Mouse (Mus musculus): Measurements from ENCODE around the gene Nat8f4.
"Not testable (repeated sequence)": the region's sequence is repeated elsewhere in the genome, so short reads cannot be mapped to it uniquely, and the experiment has no call there.

The Nat8f4 gene

DNA sequence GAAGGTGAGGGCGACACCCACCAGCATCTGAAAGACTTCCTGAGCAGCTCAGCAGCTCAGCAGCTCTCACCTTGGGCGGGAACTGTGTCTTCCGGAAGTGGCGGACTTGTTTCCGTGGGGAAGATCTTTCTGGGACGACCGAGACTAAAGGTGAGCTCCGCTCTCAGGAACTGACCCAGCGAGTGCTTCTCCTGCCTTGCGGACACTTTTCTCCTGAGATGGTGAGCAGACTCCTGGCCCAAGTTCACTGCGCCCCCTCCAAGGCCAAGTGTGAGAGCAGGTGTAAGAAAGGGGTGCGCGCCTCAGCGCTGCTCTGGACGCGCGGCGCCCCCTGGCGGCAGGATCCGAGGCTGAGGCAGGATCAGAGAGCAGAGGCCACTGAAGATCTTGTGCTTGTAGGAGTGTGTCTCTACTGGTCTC is at the start of gene Nat8f4:
TSS of gene Nat8f4 (minus strand) at position 243 of the 420 bp plus-strand sequence.
- DNase-seq (ENCODE audit: low spot score): not testable (repeated sequence)

DNA sequence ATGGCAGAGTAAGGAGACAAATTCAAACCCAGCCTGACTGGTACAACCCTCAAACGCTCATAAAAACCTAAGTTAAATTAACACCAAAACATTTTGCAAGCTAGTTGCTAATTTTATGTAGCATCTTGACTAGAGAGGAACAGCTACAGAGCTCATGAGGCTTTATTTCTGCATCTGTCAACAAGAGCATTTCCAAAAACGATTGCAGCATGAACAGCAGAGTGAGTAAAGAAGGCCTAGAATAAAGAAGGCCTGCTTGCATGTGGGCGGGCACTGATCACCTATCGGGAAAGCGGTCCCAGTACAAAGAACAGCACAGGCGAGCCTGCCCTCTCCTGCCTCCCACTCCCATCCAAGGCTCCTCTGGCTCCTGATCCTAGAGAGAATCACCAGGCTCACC is 43.9 kb upstream of the Nat8f4 start:
- no peak for DNase-seq (ENCODE audit: low spot score)

DNA sequence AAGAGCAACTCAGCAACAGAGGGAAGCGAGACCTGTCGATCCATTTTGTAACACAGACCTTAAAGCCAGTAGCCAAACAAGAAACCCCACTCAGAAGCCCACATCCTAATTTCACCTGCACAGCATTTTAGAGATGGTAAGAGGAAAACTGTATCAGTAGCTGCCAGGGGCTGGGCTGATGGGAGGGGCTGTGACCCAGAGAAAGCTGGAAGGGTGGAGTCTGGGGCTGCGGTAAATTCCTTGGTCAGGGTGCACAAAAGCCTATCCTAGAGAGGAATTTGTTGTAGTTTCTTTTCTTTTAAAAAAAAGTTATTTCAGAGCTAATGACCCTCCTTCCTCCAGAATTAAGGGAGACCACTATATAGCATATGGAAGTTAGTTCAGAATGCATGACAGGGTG is 37.8 kb upstream of the Nat8f4 start:
- DNase-seq (ENCODE audit: low spot score): no peak

DNA sequence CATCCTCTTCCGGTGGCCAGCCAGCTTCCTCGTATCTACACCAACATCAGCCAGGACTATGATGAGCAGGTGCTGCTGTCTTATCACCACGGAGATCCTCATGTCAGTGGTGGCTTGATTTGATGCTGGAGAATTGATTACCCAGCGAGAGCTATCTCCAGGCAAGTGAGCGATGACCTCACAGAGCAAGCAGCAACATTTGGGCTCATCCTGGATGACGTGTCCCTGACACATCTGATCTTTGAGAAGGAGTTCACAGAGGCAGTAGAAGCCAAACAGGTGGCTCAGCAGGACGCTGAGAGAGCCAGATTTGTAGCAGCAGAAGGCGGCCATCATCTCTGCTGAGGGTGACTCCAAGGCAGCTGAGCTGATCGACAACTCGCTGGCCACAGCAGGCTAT is 34.0 kb upstream of the Nat8f4 start:
- no peak for DNase-seq (ENCODE audit: low spot score)

DNA sequence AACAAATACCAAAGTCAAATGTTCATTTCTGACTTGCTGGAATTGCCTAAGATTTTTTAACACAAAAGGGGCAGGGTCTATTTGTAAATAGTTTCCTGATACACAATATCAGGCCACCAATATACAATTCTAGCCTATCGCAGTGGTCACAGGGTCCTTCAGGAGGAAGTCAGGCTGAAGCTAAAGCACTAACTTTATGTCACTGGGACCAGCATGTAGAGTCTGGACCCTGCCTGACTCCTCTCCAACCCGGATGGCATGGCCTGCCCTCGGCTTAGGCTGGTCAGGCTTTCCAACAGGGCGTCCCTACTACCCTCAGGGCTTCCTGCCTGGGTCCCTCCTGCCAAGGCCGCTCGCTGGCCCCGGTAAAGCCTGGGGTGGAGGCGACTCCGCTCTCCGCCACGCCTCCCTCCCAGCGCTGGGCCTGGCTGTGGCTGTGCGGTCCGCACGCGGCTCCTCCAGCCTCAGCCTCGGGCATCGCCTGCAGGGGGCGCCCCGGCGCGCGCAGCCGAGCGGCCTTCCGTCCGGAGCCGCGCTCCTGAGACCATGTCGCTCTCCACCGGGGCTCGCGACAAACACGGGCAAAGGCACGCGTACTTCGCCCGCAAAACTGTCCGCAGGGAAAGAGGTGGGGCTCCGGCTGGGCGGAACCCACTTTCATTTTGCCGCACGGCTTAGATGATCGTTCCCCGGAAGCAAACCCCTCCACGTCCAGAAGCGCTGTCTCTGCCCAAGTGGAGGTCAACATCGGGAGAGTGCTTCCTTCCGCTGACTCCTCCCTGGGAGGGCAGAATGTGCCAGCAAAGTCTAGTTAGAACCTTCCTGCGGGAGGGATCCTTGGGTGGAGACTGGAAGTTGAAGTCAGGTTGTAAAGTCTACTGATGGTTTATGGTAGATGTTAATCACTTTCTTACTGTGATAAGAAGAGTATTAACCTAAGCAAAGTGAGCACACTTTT is 32.1 kb upstream of the Nat8f4 start:
- peak; percentile 92 for DNase-seq (ENCODE audit: low spot score)

DNA sequence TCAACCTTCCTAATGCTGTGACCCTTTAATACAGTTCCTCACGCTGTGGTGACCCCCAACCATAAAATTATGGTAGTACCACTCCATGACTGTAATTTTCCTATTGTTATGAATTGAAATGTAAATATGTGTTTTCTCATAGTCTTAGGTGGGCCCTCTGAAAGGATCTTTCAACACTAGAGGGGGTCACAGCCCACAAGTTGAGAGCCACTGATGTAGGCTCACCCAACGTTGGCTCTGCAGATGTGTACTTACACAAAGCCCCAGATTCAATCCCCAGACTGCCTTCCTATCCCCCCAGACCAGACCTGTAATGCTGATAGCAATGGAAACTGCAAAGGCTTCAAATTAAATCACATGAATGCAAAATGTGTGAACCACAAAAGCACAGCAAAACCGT is 31.0 kb upstream of the Nat8f4 start:
- no peak for DNase-seq (ENCODE audit: low spot score)

DNA sequence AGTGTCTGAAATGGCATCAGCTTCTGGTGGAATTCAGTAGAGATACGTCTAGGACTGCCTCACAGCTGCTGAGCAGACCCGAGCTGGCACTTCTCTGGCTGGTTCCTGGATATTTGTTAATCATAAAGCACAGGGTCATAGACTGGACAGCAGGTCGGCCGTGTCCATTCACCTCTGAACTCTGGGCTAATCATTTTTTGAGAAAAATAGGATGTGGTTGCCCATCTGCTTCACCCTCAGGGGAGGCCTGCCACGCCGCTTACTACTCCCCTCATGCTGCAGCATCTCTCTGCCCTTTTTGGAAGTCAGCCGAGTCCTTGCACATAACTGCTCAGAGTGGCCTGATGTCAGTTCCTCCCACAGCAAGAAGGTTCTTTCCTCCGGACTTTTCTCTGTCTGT is 29.4 kb upstream of the Nat8f4 start:
- DNase-seq (ENCODE audit: low spot score): no peak

DNA sequence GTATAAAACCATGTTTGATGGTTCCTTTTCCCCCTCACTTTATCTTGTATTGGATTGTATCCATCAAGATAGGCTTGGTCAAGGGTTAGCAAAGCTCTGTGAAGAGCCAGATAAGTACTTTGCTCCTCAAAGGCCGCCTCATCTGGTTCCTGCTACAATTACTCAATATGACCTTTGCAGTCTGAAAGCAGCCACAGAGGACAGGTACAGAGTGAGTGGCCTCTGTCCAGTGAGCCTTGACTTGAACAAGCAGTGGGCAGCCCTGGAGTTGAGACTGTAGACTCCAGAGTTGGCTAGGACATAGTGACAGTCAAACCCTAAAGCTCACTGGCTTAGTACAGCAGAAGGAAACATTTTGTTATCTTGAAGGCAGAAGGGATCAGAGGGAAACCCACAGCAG is 24.6 kb upstream of the Nat8f4 start:
- DNase-seq (ENCODE audit: low spot score): no peak

DNA sequence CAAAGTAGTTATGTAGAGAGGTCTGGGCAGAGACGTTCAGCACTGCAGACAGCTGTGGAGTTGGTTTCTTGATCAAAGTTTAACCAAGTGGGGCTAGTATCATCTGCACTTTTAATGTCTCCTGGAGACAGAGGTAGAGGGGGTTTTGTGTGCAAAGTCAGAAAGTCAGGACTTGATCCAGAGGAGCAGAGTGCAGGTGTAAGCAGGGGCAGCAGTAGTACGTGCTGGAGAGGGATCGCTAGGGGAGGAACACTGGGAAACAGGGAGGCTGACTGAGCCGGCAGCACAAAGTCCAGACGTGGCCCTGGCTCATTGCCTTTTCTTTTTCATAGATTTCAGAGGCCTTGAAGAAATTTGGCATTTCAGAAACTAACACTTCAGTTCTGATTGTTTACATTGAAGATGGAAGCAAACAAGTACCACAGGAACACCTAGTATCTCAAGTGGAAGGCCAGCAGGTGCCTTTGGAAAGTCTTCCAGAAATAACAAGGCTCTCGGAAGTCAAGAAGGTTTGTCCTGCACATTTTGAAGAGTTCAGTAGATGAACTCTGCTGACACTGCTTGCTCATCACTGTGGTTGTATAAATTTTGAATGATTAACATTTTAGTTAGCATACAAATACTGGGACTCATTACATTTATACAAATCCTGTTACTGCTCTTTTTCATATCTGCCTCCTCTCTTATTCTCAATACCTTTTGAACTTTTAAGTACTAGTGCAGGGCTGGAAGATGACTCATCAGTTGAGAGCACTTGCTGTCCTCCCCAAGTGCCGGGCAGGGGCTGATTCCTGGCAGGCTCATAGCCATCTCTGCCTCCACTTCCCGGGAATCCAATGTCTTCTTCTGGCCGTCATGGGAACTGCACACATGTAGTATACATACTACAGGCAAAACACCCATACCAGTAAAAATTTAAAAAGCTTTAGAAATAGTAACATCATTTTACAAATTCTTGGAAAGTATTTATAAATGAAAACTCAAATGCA is 23.1 kb upstream of the Nat8f4 start:
- no peak for DNase-seq (ENCODE audit: low spot score)

DNA sequence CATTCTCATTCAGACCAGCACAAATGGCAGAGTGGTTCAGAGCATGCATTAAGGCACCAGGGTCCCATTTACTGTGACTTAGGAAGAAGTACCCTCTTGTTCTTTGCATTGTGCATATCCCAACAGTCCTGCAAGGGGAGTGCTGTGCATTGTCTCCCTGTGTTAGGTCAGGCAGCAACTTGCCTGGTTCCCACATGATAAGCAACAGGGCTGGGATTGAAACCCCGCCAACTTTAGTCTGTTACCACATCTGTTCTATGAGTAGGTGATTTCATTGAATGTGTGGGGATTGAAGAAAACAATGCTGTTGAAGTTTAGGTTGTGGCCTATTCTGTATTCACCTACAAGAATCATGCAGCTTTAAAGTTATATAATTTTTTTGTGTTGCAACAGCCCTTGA is 22.0 kb upstream of the Nat8f4 start:
- DNase-seq (ENCODE audit: low spot score): no peak

DNA sequence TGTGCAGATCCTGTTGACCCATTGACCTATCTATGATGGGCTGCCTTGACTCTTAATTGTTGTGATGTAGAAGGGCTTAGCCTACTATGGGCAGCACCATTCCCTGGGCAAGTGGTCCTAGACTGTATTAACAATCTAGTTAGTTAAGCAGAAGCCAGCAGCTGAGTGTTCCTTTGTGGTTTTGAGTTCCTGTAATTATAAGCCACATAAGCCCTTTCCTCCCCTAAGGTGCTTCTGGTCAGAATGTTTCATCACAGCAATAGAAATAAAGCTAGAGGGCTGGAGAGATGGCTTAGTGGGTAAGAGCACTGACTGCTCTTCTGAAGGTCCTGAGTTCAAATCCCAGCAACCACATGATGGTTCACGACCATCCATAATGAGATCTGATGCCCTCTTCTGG is 19.0 kb upstream of the Nat8f4 start:
- no peak for DNase-seq (ENCODE audit: low spot score)

DNA sequence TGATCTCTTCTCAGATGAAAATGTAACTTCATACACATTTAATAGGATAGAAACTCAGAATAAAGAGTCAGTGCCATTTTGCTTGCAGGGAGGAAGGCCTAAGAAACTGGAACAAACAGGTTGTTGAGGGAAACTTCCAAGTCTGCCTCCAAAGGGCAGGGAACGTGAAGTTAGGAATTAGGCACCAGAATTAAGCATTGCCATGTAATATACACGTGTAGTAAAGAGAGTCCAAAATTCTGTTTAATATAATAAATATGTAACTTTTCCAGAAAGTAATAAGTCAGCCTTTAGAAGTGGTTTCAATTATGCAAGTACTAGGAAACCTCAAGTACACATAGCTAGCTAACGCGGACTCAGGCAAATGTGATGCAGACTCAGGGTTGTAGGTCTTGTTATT is 14.7 kb upstream of the Nat8f4 start:
- no peak for DNase-seq (ENCODE audit: low spot score)

DNA sequence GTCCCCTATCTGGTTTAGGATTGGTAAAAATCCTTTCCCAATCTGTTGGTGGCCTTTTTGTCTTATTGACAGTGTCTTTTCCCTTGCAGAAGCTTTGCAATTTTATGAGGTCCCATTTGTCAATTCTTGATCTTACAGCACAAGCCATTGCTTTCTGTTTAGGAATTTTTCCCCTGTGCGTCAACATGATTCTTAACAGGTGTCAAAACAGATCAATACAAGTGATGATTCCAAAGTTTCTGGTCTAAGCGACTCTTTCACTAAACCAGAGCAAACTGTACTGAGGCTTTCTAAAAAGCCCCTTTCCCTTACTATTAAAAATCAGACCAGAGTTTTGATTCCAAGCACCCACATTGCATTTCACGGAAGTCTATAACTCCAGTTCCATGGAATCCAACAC is 13.7 kb upstream of the Nat8f4 start:
- DNase-seq (ENCODE audit: low spot score): not testable (repeated sequence)

DNA sequence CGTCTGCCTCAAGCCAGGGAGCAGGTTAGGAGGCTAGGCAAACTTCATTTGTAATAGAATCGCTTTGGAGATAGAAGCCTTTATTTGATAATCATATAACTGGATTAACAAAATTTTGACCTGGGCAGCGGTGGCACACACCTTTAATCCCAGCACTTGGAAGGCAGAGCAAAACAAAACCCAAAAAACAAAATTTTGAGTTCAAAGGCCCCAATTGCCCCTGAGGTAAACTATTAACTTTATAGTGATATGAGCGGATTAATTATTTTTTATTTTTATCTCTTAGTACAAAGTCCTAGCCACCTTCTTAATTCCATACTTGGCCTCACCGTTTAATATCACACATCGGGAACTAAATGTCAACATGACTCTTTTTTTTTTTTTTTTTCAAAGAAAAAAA is 11.9 kb upstream of the Nat8f4 start:
- no peak for DNase-seq (ENCODE audit: low spot score)

DNA sequence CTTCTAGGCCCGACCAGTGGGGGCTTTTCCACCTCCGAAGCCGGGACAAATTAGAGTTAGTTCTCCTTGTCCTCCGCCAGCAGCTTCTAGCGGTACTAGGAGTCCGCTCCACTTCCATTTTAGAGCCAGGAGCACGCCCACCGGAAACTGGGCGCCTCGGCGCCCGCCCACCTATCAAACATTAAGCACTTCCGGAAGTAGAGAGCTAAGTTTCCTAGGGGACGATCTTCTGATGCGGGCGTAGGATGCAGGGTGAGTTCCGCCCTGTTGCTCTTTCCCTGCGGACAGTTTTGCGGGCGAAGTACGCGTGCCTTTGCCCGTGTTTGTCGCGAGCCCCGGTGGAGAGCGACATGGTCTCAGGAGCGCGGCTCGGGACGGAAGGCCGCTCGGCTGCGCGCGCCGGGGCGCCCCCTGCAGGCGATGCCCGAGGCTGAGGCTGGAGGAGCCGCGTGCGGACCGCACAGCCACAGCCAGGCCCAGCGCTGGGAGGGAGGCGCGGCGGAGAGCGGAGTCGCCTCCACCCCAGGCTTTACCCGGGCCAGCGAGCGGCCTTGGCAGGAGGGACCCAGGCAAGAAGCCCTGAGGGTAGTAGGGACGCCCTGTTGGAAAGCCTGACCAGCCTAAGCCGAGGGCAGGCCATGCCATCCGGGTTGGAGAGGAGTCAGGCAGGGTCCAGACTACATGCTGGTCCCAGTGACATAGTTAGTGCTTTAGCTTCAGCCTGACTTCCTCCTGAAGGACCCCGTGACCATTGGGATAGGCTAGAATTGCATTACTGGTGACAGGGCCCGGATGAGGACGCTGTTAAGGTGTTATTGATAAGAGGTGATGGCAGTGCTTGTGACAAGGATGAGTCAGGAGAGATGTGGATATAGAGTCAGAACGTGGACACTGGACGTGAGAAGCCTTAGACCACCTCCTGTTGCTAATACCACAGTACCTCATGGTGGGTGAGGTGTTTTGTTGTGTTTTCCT is 11.1 kb upstream of the Nat8f4 start, which contains the start of gene Nat8f1:
TSS of gene Nat8f1 (minus strand) at position 149 of the 975 bp plus-strand sequence.
- DNase-seq (ENCODE audit: low spot score): peak; percentile 93

DNA sequence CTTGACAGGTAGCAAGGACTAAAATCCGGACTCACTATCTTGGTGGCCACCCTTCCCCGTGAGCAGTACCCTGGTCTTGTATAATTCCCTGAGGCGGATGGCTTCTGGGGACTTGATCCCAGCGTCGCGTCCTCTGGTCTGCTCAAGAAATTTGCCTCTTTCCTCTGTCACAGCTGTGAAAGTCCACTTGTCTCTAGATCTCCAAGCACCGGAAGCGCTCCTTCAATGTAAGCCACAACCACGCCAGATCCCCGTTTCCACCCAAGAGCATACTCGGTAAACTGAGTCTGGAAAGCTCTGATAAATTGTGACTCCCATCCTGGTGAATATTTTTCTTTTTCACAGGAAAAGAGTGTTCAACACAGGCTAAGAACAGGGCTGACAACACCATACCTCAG is 10.5 kb upstream of the Nat8f4 start:
- no peak for DNase-seq (ENCODE audit: low spot score)

DNA sequence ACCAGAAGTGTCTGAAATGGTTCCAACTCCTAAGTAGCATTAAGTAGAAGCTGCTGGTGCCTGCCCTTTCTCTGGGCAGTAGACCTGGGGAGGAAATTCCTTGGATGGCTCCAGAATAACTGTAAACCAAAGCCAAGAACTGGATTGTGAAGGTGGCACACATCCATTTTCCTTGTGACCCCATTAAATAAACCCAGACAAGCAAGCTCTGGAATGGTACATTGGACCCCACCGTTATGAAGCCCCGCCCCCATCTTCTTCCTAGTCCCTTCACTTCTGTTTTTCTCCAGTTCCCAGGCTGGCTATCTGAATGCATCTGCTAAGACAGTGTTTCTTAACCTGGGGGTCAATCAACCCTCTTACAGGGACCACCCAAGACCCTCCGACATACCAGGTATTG is 6.9 kb upstream of the Nat8f4 start, which contains the start of gene Tprkb:
TSS of gene Tprkb (plus strand) at position 279 of the 400 bp plus-strand sequence.
- no peak for DNase-seq (ENCODE audit: low spot score)

DNA sequence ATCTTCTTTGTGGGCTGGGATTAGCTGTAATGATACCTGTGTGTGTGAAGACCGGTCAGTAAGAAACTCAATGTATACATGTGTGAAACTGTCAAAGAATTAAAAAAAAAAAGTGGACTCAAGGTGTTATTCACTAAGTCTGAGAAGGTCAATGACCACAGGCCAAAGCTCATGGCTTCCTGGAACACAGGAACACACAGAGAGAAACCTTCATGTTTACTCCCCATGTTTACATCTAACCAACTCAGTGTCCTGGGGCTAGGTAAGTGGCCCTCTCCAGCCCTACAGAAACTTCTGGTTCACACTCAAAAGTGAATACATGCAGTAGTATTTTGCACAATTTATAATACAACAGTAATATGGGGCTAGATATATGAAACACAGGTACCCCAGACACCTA is 5.0 kb upstream of the Nat8f4 start:
- no peak for DNase-seq (ENCODE audit: low spot score)

DNA sequence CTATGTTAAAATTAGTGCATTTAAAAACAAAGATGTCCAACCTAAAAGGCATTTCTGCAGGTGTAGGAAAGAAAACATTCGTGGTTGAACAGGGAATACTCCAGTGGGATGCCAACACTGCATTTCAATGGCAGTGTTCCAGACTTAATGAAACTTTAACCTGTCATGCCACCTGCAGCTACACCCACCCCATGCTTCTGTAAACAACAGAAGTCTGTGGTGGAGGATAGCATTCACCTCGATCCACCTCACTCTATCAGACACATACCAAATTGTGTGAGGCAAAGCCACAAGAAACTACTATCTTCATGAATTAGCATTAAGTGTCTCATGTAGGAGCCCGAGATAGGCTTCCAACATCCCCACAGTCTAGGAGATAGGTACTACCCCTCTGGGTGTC is 3.7 kb upstream of the Nat8f4 start:
- no peak for DNase-seq (ENCODE audit: low spot score)

DNA sequence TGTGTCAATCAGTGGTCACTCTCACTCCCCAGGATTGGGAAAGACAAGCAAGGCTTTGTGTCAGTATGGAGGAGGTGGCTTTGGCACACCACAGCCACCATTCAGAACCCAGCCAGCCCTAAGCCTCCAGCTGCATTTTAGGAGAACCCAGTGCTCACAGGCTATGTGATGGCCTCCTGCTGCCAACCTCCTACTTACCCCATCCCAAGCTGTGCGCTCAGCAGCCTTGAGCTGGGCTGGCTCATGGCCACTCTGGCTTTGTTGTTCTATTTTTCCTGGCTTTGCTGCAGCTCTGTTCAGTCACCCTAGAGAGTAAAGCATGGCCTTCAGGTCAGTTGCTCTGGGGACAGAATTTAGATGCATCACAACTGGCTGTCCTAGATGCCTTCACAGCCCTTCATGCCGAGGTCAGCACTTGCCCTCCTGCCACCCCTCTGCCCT is 2.2 kb upstream of the Nat8f4 start:
- peak; percentile 83 for DNase-seq (ENCODE audit: low spot score)

DNA sequence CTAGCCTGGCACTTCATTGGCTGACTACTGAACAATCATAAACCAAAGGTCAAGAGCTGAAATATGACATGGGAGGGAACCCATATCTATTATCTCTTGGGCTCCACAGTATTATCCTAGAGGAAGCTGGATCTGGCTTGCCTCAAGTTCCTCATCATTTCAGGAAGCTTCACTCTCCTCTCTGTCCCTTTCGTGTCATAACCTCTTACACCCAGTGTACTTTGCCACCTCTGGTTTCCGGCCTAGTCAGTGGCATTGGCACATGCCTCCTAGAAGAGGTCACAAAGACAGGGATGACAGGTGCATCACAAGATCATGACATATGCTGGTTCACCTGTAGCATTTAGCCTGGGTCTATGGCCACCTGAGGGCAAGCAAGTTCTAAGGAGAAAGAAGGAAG is 2.4 kb downstream of the Nat8f4 start:
- DNase-seq (ENCODE audit: low spot score): no peak

All from adipocyte (in vitro differentiated cells).